Mouse (Mus musculus) hindbrain, embryonic 14.5 days (tissue): Measurements from ENCODE around the gene Spag16. TPM values are rescaled to one million over a fixed set of nuclear protein-coding genes. Genes with fewer than 3 reads are reported as not detected.
"Not testable (repeated sequence)": the region's sequence is repeated elsewhere in the genome, so short reads cannot be mapped to it uniquely, and the experiment has no call there.

Source experiments
- ATAC-seq: fragments of 200-750 bp; cut with Nextera tagmentation; 2 replicates; pipeline ENCODE4 v1.8.0; 2017; ENCODE audit warnings: moderate number of reproducible peaks, mild to moderate bottlenecking, moderate TSS enrichment, moderate library complexity; ENCODE audit not compliant: low FRiP score
- DNase-seq: peaks from one replicate; pipeline ENCODE4 v3.0.0-alpha.2; 2015; ENCODE audit warnings: low spot score
- H3K27ac ChIP-seq: fragments of 300-500 bp; sonication (generic); 2 replicates; pipeline ENCODE4 v1.5.1; 2014; ENCODE audit warnings: mild to moderate bottlenecking, moderate library complexity
- H3K27me3 ChIP-seq: fragments of 300-500 bp; sonication (generic); 2 replicates; pipeline ENCODE4 v1.6.1; 2014; ENCODE audit warnings: mild to moderate bottlenecking, low read length, mixed read lengths; ENCODE audit not compliant: control insufficient read depth, insufficient read depth
- H3K36me3 ChIP-seq: fragments of 300-500 bp; sonication (generic); replicated peaks from 2 replicates; pipeline ENCODE4 v1.6.1; 2014; ENCODE audit not compliant: control insufficient read depth, insufficient read depth
- H3K4me1 ChIP-seq: fragments of 300-500 bp; sonication (generic); replicated peaks from 2 replicates; pipeline ENCODE4 v1.6.1; 2014; ENCODE audit warnings: antibody characterized with exemption, low read length, mixed read lengths; ENCODE audit not compliant: control insufficient read depth, insufficient read depth
- H3K4me2 ChIP-seq: fragments of 300-500 bp; sonication (generic); replicated peaks from 2 replicates; pipeline ENCODE4 v1.6.1; 2014; ENCODE audit warnings: mild to moderate bottlenecking, moderate library complexity
- H3K4me3 ChIP-seq: fragments of 300-500 bp; sonication (generic); replicated peaks from 2 replicates; pipeline ENCODE4 v1.5.1; 2014; ENCODE audit warnings: mild to moderate bottlenecking, low read length
- H3K9ac ChIP-seq: fragments of 300-500 bp; sonication (generic); 2 replicates; pipeline ENCODE4 v1.6.1; 2014
- H3K9me3 ChIP-seq: fragments of 300-500 bp; sonication (generic); 2 replicates; pipeline ENCODE4 v1.6.1; 2016; ENCODE audit warnings: low read length; ENCODE audit not compliant: control insufficient read depth
- WGBS: fragments of 180-500 bp; shearing (Covaris S2); extraction: QIAGEN DNeasy Blood & Tissue Kit; methylation state at CpG from one replicate; pipeline ENCODE4 v1.1.7; 2014; 5-methylcytosine and 5-hydroxymethylcytosine counted together
- polyA plus RNA-seq: library from polyadenylated mRNA; unstranded; fragments of >200 nt; fragmentation: Nextera tagmentation; extraction: Ambion mirVana; gene quantifications from 2 replicates; pipeline ENCODE4 v1.2.1, GENCODE M21; 2014

Gene Spag16
- polyA plus RNA-seq, result 2.2 and 2.6 TPM in 2 replicates

GRCm38 (mm10) chr1:69826806-69827703 lies at the start of gene Spag16:
Gene Spag16, plus strand, starts transcription at chr1:69826970.
- Histone ChIP-seq H3K36me3 (no peaks in the 10 kb centered on the region), H3K9me3 (no peaks in the 10 kb centered on the region), H3K4me3 (peak within 1 kb of the TSS; percentile 41), H3K27ac (no peak within 1 kb of the TSS), H3K9ac (peak within 1 kb of the TSS; percentile 45), H3K27me3 (no peaks in the 10 kb centered on the region), H3K4me2 (peak within 1 kb of the TSS; percentile 75), H3K4me1 (no peaks in the 10 kb centered on the region; the same call in 1 of the 2 replicates)
- DNase-seq (peak; percentile 72), ATAC-seq (peak; percentile 82)
- WGBS, result 6% methylated on average over 38 of the region's 38 CpGs

- H3K4me3 ChIP-seq, result no peak overlapping the region
- H3K4me2 ChIP-seq, result no peak overlapping the region
- no peak for ATAC-seq
- H3K4me1 ChIP-seq, result no peaks in the 10 kb centered on the region
- DNase-seq, result peak; percentile 84
- H3K9ac ChIP-seq, result no peak overlapping the region
- no peaks in the 10 kb centered on the region for H3K27me3 ChIP-seq
- H3K9me3 ChIP-seq, result no peaks in the 10 kb centered on the region
- H3K27ac ChIP-seq, result no peak overlapping the region
- WGBS, result 9% methylated on average over 6 of the region's 6 CpGs
- H3K36me3 ChIP-seq, result no peaks in the 10 kb centered on the region
Measured at GRCm38 (mm10) chr1:69785129-69785528, 41.6 kb upstream of the Spag16 start.

GRCm38 (mm10) chr1:69786716-69787115 lies 40.1 kb upstream of the Spag16 start:
- H3K27me3 ChIP-seq, result no peaks in the 10 kb centered on the region
- no peaks in the 10 kb centered on the region for H3K4me1 ChIP-seq
- no peak overlapping the region for H3K9ac ChIP-seq
- no peaks in the 10 kb centered on the region for H3K36me3 ChIP-seq
- no peak overlapping the region for H3K27ac ChIP-seq
- H3K9me3 ChIP-seq, result no peaks in the 10 kb centered on the region
- DNase-seq, result no peak
- ATAC-seq, result no peak
- H3K4me3 ChIP-seq, result no peak overlapping the region
- H3K4me2 ChIP-seq, result no peak overlapping the region
- WGBS, result 77% methylated on average over 6 of the region's 6 CpGs

- no peaks in the 10 kb centered on the region for H3K9me3 ChIP-seq
- H3K4me3 ChIP-seq, result no peak overlapping the region
- H3K9ac ChIP-seq, result no peak overlapping the region
- WGBS, result 76% methylated on average over 12 of the region's 12 CpGs
- DNase-seq, result no peak
- H3K27me3 ChIP-seq, result no peaks in the 10 kb centered on the region
- H3K27ac ChIP-seq, result no peak overlapping the region
- H3K4me2 ChIP-seq, result no peak overlapping the region
- H3K4me1 ChIP-seq, result no peaks in the 10 kb centered on the region
- ATAC-seq, result no peak
- no peaks in the 10 kb centered on the region for H3K36me3 ChIP-seq
Measured at GRCm38 (mm10) chr1:69787379-69787778, 39.4 kb upstream of the Spag16 start.

- peak; percentile 92 for DNase-seq
- 18% methylated on average over 28 of the region's 28 CpGs for WGBS
- Histone ChIP-seq H3K27me3 (no peaks in the 10 kb centered on the region), H3K4me3 (peak overlapping the region; percentile 32), H3K4me2 (peak overlapping the region; percentile 59), H3K9ac (peak overlapping the region; percentile 44), H3K9me3 (no peaks in the 10 kb centered on the region), H3K36me3 (no peaks in the 10 kb centered on the region), H3K4me1 (no peaks in the 10 kb centered on the region), H3K27ac (peak overlapping the region; percentile 33; the same call in 1 of the 2 replicates)
- peak; percentile 62; the same call in 1 of the 2 replicates for ATAC-seq
Measured at GRCm38 (mm10) chr1:69790337-69791250, 36.2 kb upstream of the Spag16 start.

GRCm38 (mm10) chr1:69798948-69799565 lies 27.7 kb upstream of the Spag16 start:
- no peak for DNase-seq
- H3K4me3 ChIP-seq, result no peak overlapping the region
- 90% methylated on average over 7 of the region's 7 CpGs for WGBS
- H3K36me3 ChIP-seq, result no peaks in the 10 kb centered on the region
- no peak overlapping the region for H3K27ac ChIP-seq
- ATAC-seq, result no peak
- H3K9ac ChIP-seq, result no peak overlapping the region
- no peaks in the 10 kb centered on the region for H3K27me3 ChIP-seq
- H3K4me1 ChIP-seq, result no peaks in the 10 kb centered on the region
- no peak overlapping the region for H3K4me2 ChIP-seq
- no peaks in the 10 kb centered on the region for H3K9me3 ChIP-seq

GRCm38 (mm10) chr1:69810161-69810560 lies 16.6 kb upstream of the Spag16 start:
- no peak for ATAC-seq
- Histone ChIP-seq H3K27me3 (no peaks in the 10 kb centered on the region), H3K4me3 (no peak overlapping the region), H3K27ac (no peak overlapping the region), H3K4me1 (no peaks in the 10 kb centered on the region), H3K9me3 (no peaks in the 10 kb centered on the region), H3K4me2 (no peak overlapping the region), H3K9ac (no peak overlapping the region), H3K36me3 (no peaks in the 10 kb centered on the region)
- 92% methylated on average over 2 of the region's 2 CpGs for WGBS
- no peak for DNase-seq

- H3K4me2 ChIP-seq, H3K4me1 ChIP-seq, H3K36me3 ChIP-seq, H3K27me3 ChIP-seq, H3K27ac ChIP-seq, H3K9me3 ChIP-seq, H3K9ac ChIP-seq, ATAC-seq, H3K4me3 ChIP-seq, DNase-seq: not testable (repeated sequence)
- 88% methylated on average over 5 of the region's 5 CpGs for WGBS
Measured at GRCm38 (mm10) chr1:69825635-69826034, 1.1 kb upstream of the Spag16 start.
